Mouse (Mus musculus): ENCODE measurements around the gene Plekhb1.

- no peak for TF ChIP-seq CTCF (IDR thresholded peaks at IDR 0.05; ENCODE audit: insufficient read depth, low read length)
- no peak for TF ChIP-seq POLR2A (IDR thresholded peaks at IDR 0.05; ENCODE audit: borderline replicate concordance, extremely low read depth, low read depth, low read length)
Observed at GRCm38 (mm10) chr7:100693199-100693598, 31.0 kb upstream of the Plekhb1 start.

Data from lung, adult 2 months (tissue).